Mouse (Mus musculus): ENCODE measurements around the gene Zfp385a. TPM values are rescaled to one million over a fixed set of nuclear protein-coding genes. Genes with fewer than 3 reads are reported as not detected.

Zfp385a gene
- polyA plus RNA-seq, 1 experiment, result 11.7 TPM

- TF ChIP-seq CTCF (IDR thresholded peaks at IDR 0.05; ENCODE audit: insufficient read depth, low read length), result no peak
- no peak for TF ChIP-seq POLR2A (IDR thresholded peaks at IDR 0.05; ENCODE audit: borderline replicate concordance, extremely low read depth, low read depth, low read length)
- Histone ChIP-seq H3K4me1 (ENCODE audit: control insufficient read depth, insufficient read depth, low read length) (no peaks in the 10 kb centered on the region), H3K4me3 (replicated peaks; ENCODE audit: extremely low read depth, low read depth, low read length) (no peak overlapping the region)
- WGBS, result 74% methylated on average over 5 of the region's 5 CpGs
- no peak for DNase-seq
Observed at GRCm38 (mm10) chr15:103333738-103334137, 6.2 kb downstream of the Zfp385a start.

- TF ChIP-seq POLR2A (IDR thresholded peaks at IDR 0.05; ENCODE audit: borderline replicate concordance, extremely low read depth, low read depth, low read length) (no peak), CTCF (IDR thresholded peaks at IDR 0.05; ENCODE audit: insufficient read depth, low read length) (no peak)
- no peak for DNase-seq
- Histone ChIP-seq H3K4me1 (ENCODE audit: control insufficient read depth, insufficient read depth, low read length) (no peaks in the 10 kb centered on the region), H3K4me3 (replicated peaks; ENCODE audit: extremely low read depth, low read depth, low read length) (no peak overlapping the region)
- 60% methylated on average over 5 of the region's 5 CpGs for WGBS
Observed at GRCm38 (mm10) chr15:103333081-103333615, 6.7 kb downstream of the Zfp385a start.

- Histone ChIP-seq H3K4me1 (ENCODE audit: control insufficient read depth, insufficient read depth, low read length) (peaks cover 4% of the 10 kb centered on the region), H3K4me3 (replicated peaks; ENCODE audit: extremely low read depth, low read depth, low read length) (peak overlapping the region; percentile 67)
- peak; percentile 89 for DNase-seq
- TF ChIP-seq POLR2A (IDR thresholded peaks at IDR 0.05; ENCODE audit: borderline replicate concordance, extremely low read depth, low read depth, low read length) (no peak), CTCF (IDR thresholded peaks at IDR 0.05; ENCODE audit: insufficient read depth, low read length) (peak; percentile 98)
- 1% methylated on average over 39 of the region's 40 CpGs for WGBS
Observed at GRCm38 (mm10) chr15:103323455-103324247, 16.2 kb downstream of the Zfp385a start.

GRCm38 (mm10) chr15:103323070-103323454 lies 16.8 kb downstream of the Zfp385a start:
- TF ChIP-seq CTCF (IDR thresholded peaks at IDR 0.05; ENCODE audit: insufficient read depth, low read length) (no peak), POLR2A (IDR thresholded peaks at IDR 0.05; ENCODE audit: borderline replicate concordance, extremely low read depth, low read depth, low read length) (no peak)
- peak overlapping the region; percentile 67 for H3K4me3 ChIP-seq (replicated peaks; ENCODE audit: extremely low read depth, low read depth, low read length)
- H3K4me1 ChIP-seq (ENCODE audit: control insufficient read depth, insufficient read depth, low read length), result peaks cover 4% of the 10 kb centered on the region
- WGBS, result 2% methylated on average over 24 of the region's 26 CpGs
- no peak for DNase-seq

- TF ChIP-seq CTCF (IDR thresholded peaks at IDR 0.05; ENCODE audit: insufficient read depth, low read length) (no peak), POLR2A (IDR thresholded peaks at IDR 0.05; ENCODE audit: borderline replicate concordance, extremely low read depth, low read depth, low read length) (no peak)
- Histone ChIP-seq H3K4me1 (ENCODE audit: control insufficient read depth, insufficient read depth, low read length) (peaks cover 4% of the 10 kb centered on the region), H3K4me3 (replicated peaks; ENCODE audit: extremely low read depth, low read depth, low read length) (no peak overlapping the region)
- DNase-seq, result no peak
- 63% methylated on average over 4 of the region's 4 CpGs for WGBS
Observed at GRCm38 (mm10) chr15:103322396-103322795, 17.5 kb downstream of the Zfp385a start.

DNA sequence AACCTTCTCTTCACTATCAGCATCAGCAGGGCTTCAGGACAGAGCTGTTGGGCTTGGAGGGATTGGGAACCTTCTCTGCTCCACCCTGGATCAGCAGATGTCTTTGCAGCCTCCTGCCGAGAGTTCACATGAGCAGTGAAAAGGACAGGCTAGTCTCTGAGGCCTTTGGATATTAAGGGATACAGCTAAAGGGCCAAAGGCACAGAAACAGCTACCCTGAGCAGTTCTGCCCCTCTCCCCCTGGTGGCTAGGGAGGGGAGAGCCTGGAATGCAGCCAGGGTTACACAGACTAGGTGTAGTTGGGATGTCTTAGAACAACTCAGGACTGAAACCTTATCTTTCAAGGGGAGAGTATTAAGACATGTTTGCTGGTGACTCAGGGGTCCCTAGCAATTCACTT lies 18.8 kb downstream of the Zfp385a start:
- H3K4me1 ChIP-seq (ENCODE audit: control insufficient read depth, insufficient read depth, low read length), result peaks cover 4% of the 10 kb centered on the region
- TF ChIP-seq POLR2A (IDR thresholded peaks at IDR 0.05; ENCODE audit: borderline replicate concordance, extremely low read depth, low read depth, low read length), result no peak
- peak; percentile 23; the same call in 1 of the 2 replicates for TF ChIP-seq CTCF (IDR thresholded peaks at IDR 0.05; ENCODE audit: insufficient read depth, low read length)
- DNase-seq, result no peak

GRCm38 (mm10) chr15:103318201-103318816 lies 21.6 kb downstream of the Zfp385a start:
- WGBS, result 88% methylated on average over 3 of the region's 3 CpGs
- Histone ChIP-seq H3K4me1 (ENCODE audit: control insufficient read depth, insufficient read depth, low read length) (peaks cover 6% of the 10 kb centered on the region), H3K4me3 (replicated peaks; ENCODE audit: extremely low read depth, low read depth, low read length) (no peak overlapping the region)
- no peak for DNase-seq
- TF ChIP-seq POLR2A (IDR thresholded peaks at IDR 0.05; ENCODE audit: borderline replicate concordance, extremely low read depth, low read depth, low read length) (no peak), CTCF (IDR thresholded peaks at IDR 0.05; ENCODE audit: insufficient read depth, low read length) (no peak)

More for the DNA sequence above, 18.8 kb downstream of the Zfp385a start:
- WGBS, result 77% methylated on average over 1 of the region's 1 CpGs
- H3K4me3 ChIP-seq (replicated peaks; ENCODE audit: extremely low read depth, low read depth, low read length), result no peak overlapping the region

DNA sequence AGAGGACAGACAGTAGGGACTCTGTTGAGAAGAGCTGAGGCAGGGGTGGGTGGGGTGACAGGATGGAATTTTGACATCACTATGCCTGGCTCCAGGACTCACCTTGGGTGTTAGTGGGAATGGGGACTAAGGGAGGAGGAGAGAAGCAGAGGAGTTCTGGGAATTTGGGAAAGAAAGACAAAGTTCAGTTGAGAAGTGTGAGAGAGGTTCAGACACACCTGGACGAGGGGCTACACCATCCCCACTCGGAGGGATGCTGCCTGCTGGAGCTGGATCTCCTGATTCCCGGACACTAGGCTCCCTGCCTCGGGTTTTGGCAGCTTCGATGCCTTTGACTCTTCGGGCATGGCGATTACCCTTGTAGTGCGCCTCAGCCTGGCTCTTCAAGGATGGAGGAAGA lies 22.2 kb downstream of the Zfp385a start:
- Histone ChIP-seq H3K4me1 (ENCODE audit: control insufficient read depth, insufficient read depth, low read length) (peaks cover 3% of the 10 kb centered on the region), H3K4me3 (replicated peaks; ENCODE audit: extremely low read depth, low read depth, low read length) (no peak overlapping the region)
- 90% methylated on average over 8 of the region's 8 CpGs for WGBS
- TF ChIP-seq POLR2A (IDR thresholded peaks at IDR 0.05; ENCODE audit: borderline replicate concordance, extremely low read depth, low read depth, low read length), result no peak
- no peak for TF ChIP-seq CTCF (IDR thresholded peaks at IDR 0.05; ENCODE audit: insufficient read depth, low read length)
- DNase-seq, result no peak

DNA sequence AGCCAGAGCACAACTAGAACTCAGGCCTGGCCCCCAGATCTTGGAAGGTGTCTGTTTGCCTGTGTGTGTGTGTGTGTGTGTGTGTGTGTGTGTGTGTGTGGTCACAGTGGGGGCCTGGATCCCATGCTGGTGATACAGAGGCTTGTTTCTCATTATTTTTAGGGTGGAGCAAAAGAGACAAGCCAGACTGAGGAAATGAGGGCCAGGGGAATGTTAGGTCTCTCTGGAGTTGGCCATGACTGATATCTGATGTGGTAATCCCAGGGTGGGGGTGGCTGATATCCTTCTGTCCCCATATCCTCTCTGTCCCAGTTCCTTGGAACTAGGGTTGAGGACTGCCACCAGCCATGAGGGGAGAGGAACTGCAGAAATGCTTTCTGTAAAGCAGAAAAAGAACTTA lies 22.8 kb downstream of the Zfp385a start:
- Histone ChIP-seq H3K4me1 (ENCODE audit: control insufficient read depth, insufficient read depth, low read length) (peaks cover 3% of the 10 kb centered on the region; the same call in 1 of the 2 replicates), H3K4me3 (replicated peaks; ENCODE audit: extremely low read depth, low read depth, low read length) (no peak overlapping the region)
- TF ChIP-seq CTCF (IDR thresholded peaks at IDR 0.05; ENCODE audit: insufficient read depth, low read length) (no peak), POLR2A (IDR thresholded peaks at IDR 0.05; ENCODE audit: borderline replicate concordance, extremely low read depth, low read depth, low read length) (no peak)
- DNase-seq, result no peak
